Mouse (Mus musculus) hindbrain, embryonic 11.5 days (tissue): ENCODE data around the gene Gm43302. TPM values are rescaled to one million over a fixed set of nuclear protein-coding genes. Genes with fewer than 3 reads are reported as not detected.
"Not testable (repeated sequence)": the region's sequence is repeated elsewhere in the genome, so short reads cannot be mapped to it uniquely, and the experiment has no call there.

Experiments used
- ATAC-seq: fragments of 200-750 bp; cut with Nextera tagmentation; 2 replicates; pipeline ENCODE4 v1.8.0; 2017; ENCODE audit warnings: mild to moderate bottlenecking, moderate TSS enrichment, moderate library complexity; ENCODE audit not compliant: low FRiP score
- DNase-seq: peaks from one replicate; pipeline ENCODE4 v3.0.0-alpha.2; 2015; ENCODE audit warnings: low spot score
- H3K27ac ChIP-seq: fragments of 300-500 bp; sonication (generic); 2 replicates; pipeline ENCODE4 v1.5.1; 2014; ENCODE audit warnings: mild to moderate bottlenecking, low read depth, low read length
- H3K27me3 ChIP-seq: fragments of 300-500 bp; sonication (generic); 2 replicates; pipeline ENCODE4 v1.6.1; 2014; ENCODE audit warnings: mild to moderate bottlenecking, low read length, moderate library complexity, mixed read lengths; ENCODE audit not compliant: control insufficient read depth, insufficient read depth
- H3K36me3 ChIP-seq: fragments of 300-500 bp; sonication (generic); 2 replicates; pipeline ENCODE4 v1.6.1; 2014; ENCODE audit warnings: mild to moderate bottlenecking, low read length, moderate library complexity, mixed read lengths; ENCODE audit not compliant: control insufficient read depth, insufficient read depth
- H3K4me1 ChIP-seq: fragments of 300-500 bp; sonication (generic); replicated peaks from 2 replicates; pipeline ENCODE4 v1.6.1; 2014; ENCODE audit warnings: low read length, mixed read lengths; ENCODE audit not compliant: control insufficient read depth, insufficient read depth
- H3K4me2 ChIP-seq: fragments of 300-500 bp; sonication (generic); replicated peaks from 2 replicates; pipeline ENCODE4 v1.6.1; 2014; ENCODE audit warnings: mild to moderate bottlenecking, low read depth, low read length
- H3K4me3 ChIP-seq: fragments of 300-500 bp; sonication (generic); 2 replicates; pipeline ENCODE4 v1.5.1; 2014; ENCODE audit warnings: low read depth, low read length
- H3K9ac ChIP-seq: fragments of 300-500 bp; sonication (generic); 2 replicates; pipeline ENCODE4 v1.6.1; 2014; ENCODE audit warnings: low read depth, low read length
- H3K9me3 ChIP-seq: fragments of 300-500 bp; sonication (generic); 2 replicates; pipeline ENCODE4 v1.6.1; 2016; ENCODE audit warnings: low read length; ENCODE audit not compliant: control insufficient read depth
- WGBS: fragments of 180-500 bp; shearing (Covaris S2); extraction: QIAGEN DNeasy Blood & Tissue Kit; methylation state at CpG from one replicate; pipeline ENCODE4 v1.1.7; 2014; 5-methylcytosine and 5-hydroxymethylcytosine counted together
- polyA plus RNA-seq: library from polyadenylated mRNA; unstranded; fragments of >200 nt; fragmentation: Nextera tagmentation; extraction: Ambion mirVana; gene quantifications from 2 replicates; pipeline ENCODE4 v1.2.1, GENCODE M21; 2014

Gm43302 gene
- polyA plus RNA-seq, 1 experiment from 2014 or later, result 0.06 TPM

GRCm38 (mm10) chr5:105238402-105238801, 55.1 kb downstream of the Gm43302 start:
- H3K36me3 ChIP-seq, H3K4me3 ChIP-seq, H3K27ac ChIP-seq, H3K27me3 ChIP-seq, H3K9me3 ChIP-seq, H3K9ac ChIP-seq, H3K4me2 ChIP-seq, H3K4me1 ChIP-seq, DNase-seq, ATAC-seq: not testable (repeated sequence)
- 81% methylated on average over 1 of the region's 1 CpGs for WGBS

- WGBS, result 82% methylated on average over 2 of the region's 3 CpGs
- not testable (repeated sequence) for H3K9ac ChIP-seq
Measured at GRCm38 (mm10) chr5:105236040-105236439, 57.5 kb downstream of the Gm43302 start.

GRCm38 (mm10) chr5:105208957-105209356, 84.5 kb downstream of the Gm43302 start:
- H3K9me3 ChIP-seq, H3K4me3 ChIP-seq: not testable (repeated sequence)
- WGBS, result no CpG with 5 or more reads among the region's 3 CpGs

More at GRCm38 (mm10) chr5:105236040-105236439, 57.5 kb downstream of the Gm43302 start:
- not testable (repeated sequence) for H3K4me3 ChIP-seq, H3K27ac ChIP-seq, H3K27me3 ChIP-seq, H3K4me2 ChIP-seq, H3K4me1 ChIP-seq, H3K36me3 ChIP-seq, ATAC-seq, H3K9me3 ChIP-seq, DNase-seq

GRCm38 (mm10) chr5:105200791-105201355, 92.6 kb downstream of the Gm43302 start:
- H3K4me1 ChIP-seq, H3K4me2 ChIP-seq, DNase-seq, H3K9me3 ChIP-seq, ATAC-seq, H3K27ac ChIP-seq, H3K4me3 ChIP-seq, H3K9ac ChIP-seq, H3K36me3 ChIP-seq, H3K27me3 ChIP-seq: not testable (repeated sequence)
- WGBS, result 87% methylated on average over 4 of the region's 4 CpGs

More at GRCm38 (mm10) chr5:105208957-105209356, 84.5 kb downstream of the Gm43302 start:
- not testable (repeated sequence) for H3K4me2 ChIP-seq, DNase-seq, H3K27ac ChIP-seq, H3K4me1 ChIP-seq, H3K27me3 ChIP-seq, ATAC-seq, H3K9ac ChIP-seq, H3K36me3 ChIP-seq

GRCm38 (mm10) chr5:105199149-105199548, 94.3 kb downstream of the Gm43302 start:
- 100% methylated on average over 1 of the region's 1 CpGs for WGBS
- H3K4me1 ChIP-seq, result not testable (repeated sequence)

GRCm38 (mm10) chr5:105197915-105198560, 95.5 kb downstream of the Gm43302 start:
- not testable (repeated sequence) for H3K4me1 ChIP-seq, H3K4me3 ChIP-seq, H3K9me3 ChIP-seq, H3K36me3 ChIP-seq, DNase-seq, H3K4me2 ChIP-seq, H3K27me3 ChIP-seq, H3K9ac ChIP-seq, ATAC-seq, H3K27ac ChIP-seq

More at GRCm38 (mm10) chr5:105199149-105199548, 94.3 kb downstream of the Gm43302 start:
- not testable (repeated sequence) for DNase-seq, H3K4me2 ChIP-seq, H3K4me3 ChIP-seq, ATAC-seq, H3K9me3 ChIP-seq, H3K27ac ChIP-seq, H3K9ac ChIP-seq, H3K36me3 ChIP-seq, H3K27me3 ChIP-seq

- H3K4me3 ChIP-seq, H3K4me1 ChIP-seq, H3K27ac ChIP-seq, ATAC-seq, H3K9me3 ChIP-seq, DNase-seq, H3K36me3 ChIP-seq, H3K27me3 ChIP-seq, H3K9ac ChIP-seq, H3K4me2 ChIP-seq: not testable (repeated sequence)
- WGBS, result 91% methylated on average over 5 of the region's 5 CpGs
Measured at GRCm38 (mm10) chr5:105196308-105196707, 97.2 kb downstream of the Gm43302 start.

- not testable (repeated sequence) for ATAC-seq, H3K27ac ChIP-seq, H3K4me1 ChIP-seq, H3K9ac ChIP-seq, H3K27me3 ChIP-seq, H3K36me3 ChIP-seq, DNase-seq, H3K9me3 ChIP-seq, H3K4me3 ChIP-seq, H3K4me2 ChIP-seq
- WGBS, result 80% methylated on average over 2 of the region's 2 CpGs
Measured at GRCm38 (mm10) chr5:105192536-105192935, 101.0 kb downstream of the Gm43302 start.

- no peaks in the 10 kb centered on the region for H3K27me3 ChIP-seq
- ATAC-seq, result no peak
- H3K4me1 ChIP-seq, result no peaks in the 10 kb centered on the region
- no peak overlapping the region for H3K27ac ChIP-seq
- H3K4me3 ChIP-seq, result no peak overlapping the region
- no peaks in the 10 kb centered on the region for H3K36me3 ChIP-seq
- no peak overlapping the region for H3K9ac ChIP-seq
- no peak overlapping the region for H3K4me2 ChIP-seq
- DNase-seq, result no peak
- no peaks in the 10 kb centered on the region for H3K9me3 ChIP-seq
Measured at GRCm38 (mm10) chr5:105181446-105181845, 112.0 kb downstream of the Gm43302 start.
